Mouse (Mus musculus): ENCODE results near the gene Stat6. TPM values are rescaled to one million over a fixed set of nuclear protein-coding genes. Genes with fewer than 3 reads are reported as not detected.
"Not testable (repeated sequence)": the region's sequence is repeated elsewhere in the genome, so short reads cannot be mapped to it uniquely, and the experiment has no call there.

Gene Stat6
- polyA plus RNA-seq, 1 experiment from 2014 or later: 37.6 TPM

DNA sequence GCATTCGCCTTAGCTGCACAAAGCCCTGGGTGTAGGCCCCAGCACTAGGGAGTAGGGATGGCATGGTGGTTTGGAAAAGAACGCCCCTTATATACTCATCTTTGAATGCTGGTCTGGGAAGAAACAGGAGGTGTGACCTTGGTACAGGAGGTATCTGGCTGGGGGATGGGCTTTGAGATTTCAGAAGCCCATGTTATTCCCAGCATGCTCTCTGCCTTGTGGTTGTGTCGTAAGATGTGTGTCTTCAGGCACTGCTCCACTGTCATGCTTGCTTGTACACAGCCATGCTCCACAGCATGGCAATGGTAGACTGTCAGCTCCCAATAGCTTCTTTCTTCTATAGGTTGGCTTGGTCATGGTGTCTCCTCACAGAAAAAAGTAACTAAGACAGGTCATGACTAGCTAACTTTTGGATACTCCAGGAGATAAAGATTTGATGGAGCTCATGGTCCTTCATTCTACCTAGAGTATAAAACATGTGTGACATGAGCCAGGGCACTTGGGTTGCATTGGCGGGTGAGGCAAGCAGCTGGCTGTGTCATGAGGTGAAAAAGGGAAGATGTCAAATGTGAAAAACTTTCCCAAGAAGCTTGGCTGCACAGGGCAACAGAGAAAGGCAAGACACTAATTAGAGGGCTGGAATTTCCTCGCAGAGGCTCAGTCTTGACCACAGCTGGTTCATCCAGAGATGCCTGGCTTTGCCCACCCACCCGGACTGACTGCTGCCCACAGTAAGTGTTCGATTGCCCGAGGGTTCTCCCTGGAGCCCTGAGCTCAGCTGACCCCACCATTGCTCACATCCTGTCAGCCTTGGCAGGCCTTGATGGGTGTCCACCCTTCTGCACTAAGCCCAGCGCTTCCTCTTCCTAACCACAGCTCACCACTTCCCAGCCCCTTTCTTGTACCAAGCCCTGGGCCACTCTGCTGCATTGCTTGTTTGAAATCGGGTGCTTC lies 11.2 kb upstream of the Stat6 start:
- no peaks in the 10 kb centered on the region for H3K36me3 ChIP-seq
- WGBS: 74% methylated on average over 10 of the region's 10 CpGs
- no peaks in the 10 kb centered on the region for H3K4me1 ChIP-seq
- H3K9me3 ChIP-seq: no peaks in the 10 kb centered on the region
- no peak overlapping the region for H3K4me3 ChIP-seq
- no peak overlapping the region for H3K9ac ChIP-seq
- H3K4me2 ChIP-seq: no peak overlapping the region
- H3K27me3 ChIP-seq: no peaks in the 10 kb centered on the region
- no peak for ATAC-seq (ENCODE audit: borderline replicate concordance, extremely low read depth, low FRiP score, low TSS enrichment)
- H3K27ac ChIP-seq: no peak overlapping the region

- ATAC-seq (ENCODE audit: borderline replicate concordance, extremely low read depth, low FRiP score, low TSS enrichment): no peak
Measured at GRCm38 (mm10) chr10:127632668-127633271, 10.0 kb upstream of the Stat6 start.

DNA sequence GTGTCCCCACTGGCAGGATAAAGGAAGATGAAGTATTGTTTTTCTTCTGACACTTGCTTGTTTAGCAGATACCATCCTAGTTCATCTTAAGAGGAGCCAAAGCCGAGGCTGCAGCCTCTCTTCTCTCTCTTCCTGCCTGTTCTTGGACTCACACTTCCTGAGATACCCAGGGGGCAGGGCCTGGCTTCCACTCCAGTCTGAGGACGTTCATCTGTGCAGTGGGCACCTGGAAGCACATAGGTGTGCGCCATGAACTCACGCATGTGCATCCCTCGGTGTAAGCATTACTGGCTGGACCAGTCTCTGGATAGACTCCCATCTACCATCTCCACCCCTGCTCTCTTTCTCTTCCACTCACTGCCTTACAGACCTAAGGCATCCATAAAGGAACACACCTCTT lies 2.4 kb upstream of the Stat6 start:
- no peaks in the 10 kb centered on the region for H3K9me3 ChIP-seq
- no peak overlapping the region for H3K9ac ChIP-seq
- no peaks in the 10 kb centered on the region for H3K27me3 ChIP-seq
- H3K4me2 ChIP-seq: no peak overlapping the region
- WGBS: 58% methylated on average over 5 of the region's 5 CpGs
- peaks cover 24% of the 10 kb centered on the region for H3K4me1 ChIP-seq
- no peak overlapping the region for H3K27ac ChIP-seq
- no peaks in the 10 kb centered on the region for H3K36me3 ChIP-seq
- H3K4me3 ChIP-seq: no peak overlapping the region
- ATAC-seq (ENCODE audit: borderline replicate concordance, extremely low read depth, low FRiP score, low TSS enrichment): no peak

More at GRCm38 (mm10) chr10:127632668-127633271, 10.0 kb upstream of the Stat6 start:
- Histone ChIP-seq H3K4me3 (no peak overlapping the region), H3K4me2 (no peak overlapping the region), H3K4me1 (no peaks in the 10 kb centered on the region), H3K27me3 (no peaks in the 10 kb centered on the region), H3K9ac (no peak overlapping the region), H3K36me3 (no peaks in the 10 kb centered on the region), H3K9me3 (no peaks in the 10 kb centered on the region), H3K27ac (no peak overlapping the region)
- 29% methylated on average over 7 of the region's 7 CpGs for WGBS

GRCm38 (mm10) chr10:127641861-127642771 lies 670 bp upstream of the Stat6 start:
- Histone ChIP-seq H3K9ac (peak overlapping the region; percentile 52), H3K4me2 (peak overlapping the region; percentile 80), H3K4me1 (peaks cover 24% of the 10 kb centered on the region), H3K9me3 (no peaks in the 10 kb centered on the region), H3K4me3 (peak overlapping the region; percentile 51), H3K27ac (peak overlapping the region; percentile 88), H3K27me3 (no peaks in the 10 kb centered on the region), H3K36me3 (no peaks in the 10 kb centered on the region)
- 6% methylated on average over 19 of the region's 19 CpGs for WGBS
- ATAC-seq (ENCODE audit: borderline replicate concordance, extremely low read depth, low FRiP score, low TSS enrichment): peak; percentile 71

GRCm38 (mm10) chr10:127643553-127644238 lies 910 bp downstream of the Stat6 start:
- H3K9me3 ChIP-seq: no peaks in the 10 kb centered on the region
- WGBS: 1% methylated on average over 25 of the region's 25 CpGs
- peak overlapping the region; percentile 80 for H3K4me2 ChIP-seq
- H3K4me3 ChIP-seq: peak overlapping the region; percentile 51
- peak overlapping the region; percentile 88 for H3K27ac ChIP-seq
- peak overlapping the region; percentile 52 for H3K9ac ChIP-seq
- ATAC-seq (ENCODE audit: borderline replicate concordance, extremely low read depth, low FRiP score, low TSS enrichment): peak; percentile 72
- H3K4me1 ChIP-seq: peaks cover 24% of the 10 kb centered on the region
- peaks cover 11% of the 10 kb centered on the region; the same call in 1 of the 2 replicates for H3K36me3 ChIP-seq
- H3K27me3 ChIP-seq: no peaks in the 10 kb centered on the region

DNA sequence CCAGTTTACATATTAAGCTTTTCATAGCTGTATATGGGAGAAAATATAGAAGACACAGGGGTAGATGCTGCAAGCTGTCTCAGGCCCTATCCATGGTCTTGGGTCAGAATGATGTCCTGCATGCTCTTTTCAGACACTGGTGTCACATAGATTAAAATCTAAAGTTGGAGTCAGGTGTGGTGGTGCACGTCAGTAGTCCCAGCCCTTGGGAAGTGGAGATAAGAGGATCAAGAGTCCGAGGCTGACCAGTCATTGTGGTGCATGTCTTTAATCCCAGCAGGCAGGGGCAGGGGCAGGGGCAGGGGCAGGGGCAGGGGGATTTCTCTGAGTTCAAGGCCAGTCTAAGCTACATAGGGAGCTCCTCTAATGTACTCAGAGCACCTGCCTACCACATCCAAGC lies 3.0 kb downstream of the Stat6 start:
- Histone ChIP-seq H3K27ac (no peak overlapping the region), H3K9ac (no peak overlapping the region), H3K27me3 (no peaks in the 10 kb centered on the region), H3K4me1 (peaks cover 24% of the 10 kb centered on the region), H3K36me3 (peaks cover 22% of the 10 kb centered on the region), H3K4me2 (no peak overlapping the region), H3K9me3 (no peaks in the 10 kb centered on the region), H3K4me3 (no peak overlapping the region)
- no peak for ATAC-seq (ENCODE audit: borderline replicate concordance, extremely low read depth, low FRiP score, low TSS enrichment)
- 59% methylated on average over 2 of the region's 2 CpGs for WGBS

DNA sequence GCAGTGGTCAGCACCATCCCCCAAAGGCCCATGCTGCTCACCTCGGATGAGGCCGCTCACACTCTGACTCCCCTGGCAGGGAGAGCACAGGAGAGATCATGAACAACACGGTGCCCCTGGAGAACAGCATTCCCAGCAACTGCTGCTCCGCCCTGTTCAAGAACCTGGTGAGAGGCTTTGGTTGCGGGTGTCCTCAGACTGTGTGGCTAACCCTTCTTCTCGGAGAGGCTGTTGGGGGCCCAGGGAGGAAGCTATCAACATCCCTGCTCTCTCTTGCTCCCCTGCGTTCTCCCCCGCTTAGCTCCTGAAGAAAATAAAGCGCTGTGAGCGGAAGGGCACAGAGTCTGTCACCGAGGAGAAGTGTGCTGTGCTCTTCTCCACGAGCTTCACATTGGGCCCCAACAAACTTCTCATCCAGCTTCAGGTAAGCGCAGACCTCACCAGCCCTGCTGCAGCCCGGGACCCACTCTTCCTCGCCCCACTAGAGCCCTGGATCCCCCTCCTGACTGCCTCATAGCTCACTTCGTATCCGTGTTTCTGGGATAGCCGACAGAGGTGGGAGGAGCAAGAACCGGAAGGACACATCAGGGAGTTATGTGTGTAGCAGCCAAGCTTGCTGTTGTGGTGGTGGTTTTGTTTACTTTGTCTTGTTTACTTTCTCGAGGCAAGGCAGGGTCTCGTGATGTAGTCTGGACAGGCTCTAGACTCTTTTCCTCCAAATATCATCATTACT lies 10.3 kb downstream of the Stat6 start:
- peaks cover 66% of the 10 kb centered on the region for H3K36me3 ChIP-seq
- ATAC-seq (ENCODE audit: borderline replicate concordance, extremely low read depth, low FRiP score, low TSS enrichment): peak; percentile 33; the same call in 1 of the 2 replicates
- H3K9ac ChIP-seq: 0 out of 2 replicates have a peak overlapping the region, but pooled peaks have one; percentile 13

GRCm38 (mm10) chr10:127654970-127655579 lies 12.3 kb downstream of the Stat6 start:
- ATAC-seq (ENCODE audit: borderline replicate concordance, extremely low read depth, low FRiP score, low TSS enrichment): no peak
- Histone ChIP-seq H3K4me2 (no peak overlapping the region), H3K27ac (no peak overlapping the region), H3K27me3 (no peaks in the 10 kb centered on the region), H3K9ac (no peak overlapping the region), H3K36me3 (peaks cover 72% of the 10 kb centered on the region; the same call in 1 of the 2 replicates), H3K9me3 (no peaks in the 10 kb centered on the region), H3K4me3 (no peak overlapping the region), H3K4me1 (peaks cover 19% of the 10 kb centered on the region)
- 68% methylated on average over 16 of the region's 16 CpGs for WGBS

More for the DNA sequence above, 10.3 kb downstream of the Stat6 start:
- H3K27me3 ChIP-seq: no peaks in the 10 kb centered on the region
- H3K4me3 ChIP-seq: peak overlapping the region; percentile 12
- H3K4me2 ChIP-seq: peak overlapping the region; percentile 43
- H3K27ac ChIP-seq: peak overlapping the region; percentile 65
- WGBS: 32% methylated on average over 21 of the region's 21 CpGs
- H3K4me1 ChIP-seq: peaks cover 11% of the 10 kb centered on the region
- no peaks in the 10 kb centered on the region for H3K9me3 ChIP-seq

DNA sequence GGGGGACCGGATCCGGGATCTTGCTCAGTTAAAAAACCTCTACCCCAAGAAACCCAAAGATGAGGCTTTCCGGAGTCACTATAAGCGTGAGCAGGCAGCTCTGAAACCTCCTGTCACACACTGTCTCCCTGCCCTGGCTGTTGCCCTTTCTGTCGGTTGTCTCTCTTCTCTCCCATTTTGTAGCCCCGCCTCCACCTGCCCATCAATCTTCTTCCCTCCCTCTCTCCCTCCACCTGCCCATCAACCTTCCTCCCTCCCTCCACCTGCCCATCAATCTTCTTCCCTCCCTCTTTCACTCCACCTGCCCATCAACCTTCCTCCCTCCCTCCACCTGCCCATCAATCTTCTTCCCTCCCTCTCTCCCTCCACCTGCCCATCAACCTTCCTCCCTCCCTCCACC lies 14.8 kb downstream of the Stat6 start:
- Histone ChIP-seq H3K4me1 (peaks cover 40% of the 10 kb centered on the region), H3K36me3 (peaks cover 63% of the 10 kb centered on the region; the same call in 1 of the 2 replicates)
- H3K4me2 ChIP-seq; H3K4me3 ChIP-seq; ATAC-seq (ENCODE audit: borderline replicate concordance, extremely low read depth, low FRiP score, low TSS enrichment); H3K27ac ChIP-seq; H3K9me3 ChIP-seq; H3K27me3 ChIP-seq; H3K9ac ChIP-seq: not testable (repeated sequence)
- WGBS: 56% methylated on average over 6 of the region's 6 CpGs

DNA sequence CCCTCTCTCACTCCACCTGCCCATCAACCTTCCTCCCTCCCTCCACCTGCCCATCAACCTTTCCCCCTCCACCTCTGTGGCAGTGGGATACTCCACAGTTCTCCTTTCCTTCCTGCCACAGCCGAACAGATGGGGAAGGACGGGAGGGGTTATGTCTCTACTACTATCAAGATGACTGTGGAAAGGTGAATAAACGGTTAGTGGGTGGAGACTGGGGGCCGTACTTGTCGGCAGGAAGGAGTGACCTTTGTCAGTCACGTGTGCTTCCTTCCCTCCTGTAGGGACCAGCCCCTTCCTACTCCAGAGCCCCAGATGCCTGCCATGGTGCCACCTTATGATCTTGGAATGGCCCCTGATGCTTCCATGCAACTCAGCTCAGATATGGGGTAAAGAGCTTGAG lies 15.3 kb downstream of the Stat6 start:
- Histone ChIP-seq H3K27me3 (no peaks in the 10 kb centered on the region), H3K4me1 (peaks cover 40% of the 10 kb centered on the region), H3K27ac (no peak overlapping the region), H3K36me3 (peaks cover 64% of the 10 kb centered on the region; the same call in 1 of the 2 replicates), H3K4me2 (no peak overlapping the region; the same call in 1 of the 2 replicates), H3K9ac (no peak overlapping the region), H3K4me3 (no peak overlapping the region), H3K9me3 (no peaks in the 10 kb centered on the region)
- WGBS: 14% methylated on average over 6 of the region's 6 CpGs
- ATAC-seq (ENCODE audit: borderline replicate concordance, extremely low read depth, low FRiP score, low TSS enrichment): no peak
